11 mouse cellular contexts compared by ENCODE assay signal in genomic region chr7:70281381-70281750, GRCm38 (mm10).
DNase-seq lines count a peak whose midpoint lies in the region; ATAC-seq and TF ChIP-seq lines count a peak whose summit lies in the region.
"Had no signal": no experiment of that assay in that cellular context is flagged by ENCODE, and none has a peak within 500 bp of the region (broad histone marks: within the 10 kb centered on the region; RNA-seq: fewer than 3 reads in every experiment).

No protein-coding gene starts in this region.

- H3K36me3 ChIP-seq in forebrain, embryonic 13.5 days (ENCODE audit: poor library complexity, severe bottlenecking): no peaks in the 10 kb centered on the region
- no peaks in the 10 kb centered on the region for H3K36me3 ChIP-seq in intestine, postnatal 0 days (ENCODE audit: control insufficient read depth, insufficient read depth)
- H3K36me3 ChIP-seq in neural tube, embryonic 13.5 days: no peaks in the 10 kb centered on the region

- H3K4me1 ChIP-seq in forebrain, embryonic 13.5 days: peaks cover 13% of the 10 kb centered on the region
- no peaks in the 10 kb centered on the region for H3K4me1 ChIP-seq in intestine, postnatal 0 days (replicated peaks; ENCODE audit: control insufficient read depth, insufficient read depth, low read length)
- peaks cover 20% of the 10 kb centered on the region for H3K4me1 ChIP-seq in neural tube, embryonic 13.5 days (replicated peaks)

- no peak for ATAC-seq in forebrain, embryonic 13.5 days
- ATAC-seq in intestine, postnatal 0 days: no peak
- peak; percentile 84 for ATAC-seq in neural tube, embryonic 13.5 days (ENCODE audit: low read depth)
- ATAC-seq: Patski had no signal

- H3K4me3 ChIP-seq in forebrain, embryonic 13.5 days: no peak overlapping the region
- H3K4me3 ChIP-seq in intestine, postnatal 0 days (ENCODE audit: low read depth, low read length): no peak overlapping the region
- peak overlapping the region; percentile 16 for H3K4me3 ChIP-seq in neural tube, embryonic 13.5 days

- no peaks in the 10 kb centered on the region for H3K9me3 ChIP-seq in forebrain, embryonic 13.5 days (replicated peaks)
- H3K9me3 ChIP-seq in intestine, postnatal 0 days (ENCODE audit: control insufficient read depth): no peaks in the 10 kb centered on the region
- no peaks in the 10 kb centered on the region for H3K9me3 ChIP-seq in neural tube, embryonic 13.5 days

- peak overlapping the region; percentile 46 for H3K4me2 ChIP-seq in forebrain, embryonic 13.5 days
- 0 out of 2 replicates have a peak overlapping the region, but pooled peaks have one; percentile 47 for H3K4me2 ChIP-seq in intestine, postnatal 0 days (replicated peaks; ENCODE audit: low read depth)
- H3K4me2 ChIP-seq in neural tube, embryonic 13.5 days: peak overlapping the region; percentile 49

- peak; percentile 1 for DNase-seq in left cerebral cortex, postnatal 4 days
- no peak for DNase-seq in left cerebral cortex, postnatal 36 days (ENCODE audit: low spot score in 2 of 2)
- no peak for DNase-seq in cerebellum, adult 9-10 months
- no peak for DNase-seq in urinary bladder, adult 18-20 months (ENCODE audit: low spot score in 2 of 2)
- DNase-seq in cerebellum, postnatal 10 days: no peak
- DNase-seq: cerebellum, postnatal 25 days; thymus, postnatal 25 days had no signal

- TF ChIP-seq CTCF in intestine, postnatal 0 days (IDR thresholded peaks at IDR 0.05; ENCODE audit: low read depth): no peak

- H3K27me3 ChIP-seq in forebrain, embryonic 13.5 days: peaks cover 97% of the 10 kb centered on the region
- H3K27me3 ChIP-seq in intestine, postnatal 0 days (replicated peaks; ENCODE audit: control insufficient read depth, insufficient read depth, low read length): peaks cover 85% of the 10 kb centered on the region
- peaks cover 99% of the 10 kb centered on the region for H3K27me3 ChIP-seq in neural tube, embryonic 13.5 days
- H3K27me3 ChIP-seq: Patski had no signal

- WGBS in forebrain, embryonic 13.5 days: 2% methylated on average over 22 of the region's 22 CpGs
- 3% methylated on average over 22 of the region's 22 CpGs for WGBS in intestine, postnatal 0 days
- WGBS in neural tube, embryonic 13.5 days: under 1% methylated on average over 22 of the region's 22 CpGs

- intact Hi-C loops in left cerebral cortex, postnatal 4 days (cut with DNase I): no loop called here
- intact Hi-C loops in left cerebral cortex, postnatal 36 days (cut with DNase I): loop anchor here (5.0 kb wide), 2 partner anchors 51 to 109 kb away; no protein-coding TSS in a partner anchor

- H3K27ac ChIP-seq in forebrain, embryonic 13.5 days: 0 out of 2 replicates have a peak overlapping the region, but pooled peaks have one; percentile 2
- no peak overlapping the region for H3K27ac ChIP-seq in intestine, postnatal 0 days (ENCODE audit: low read depth, low read length)
- no peak overlapping the region for H3K27ac ChIP-seq in neural tube, embryonic 13.5 days (replicated peaks)

- H3K9ac ChIP-seq in forebrain, embryonic 13.5 days: no peak overlapping the region
- no peak overlapping the region for H3K9ac ChIP-seq in intestine, postnatal 0 days (ENCODE audit: low read depth, low read length)
- H3K9ac ChIP-seq in neural tube, embryonic 13.5 days: no peak overlapping the region
